Mouse (Mus musculus) heart, embryonic 14.5 days (tissue): ENCODE data around the gene Dlx4. TPM values are rescaled to one million over a fixed set of nuclear protein-coding genes. Genes with fewer than 3 reads are reported as not detected.

Experiments
- ATAC-seq: fragments of 200-750 bp; cut with Nextera tagmentation; 2 replicates; pipeline ENCODE4 v1.8.0; 2017; ENCODE audit warnings: low read depth, moderate TSS enrichment; ENCODE audit not compliant: insufficient number of reproducible peaks, insufficient read depth, low FRiP score
- H3K27ac ChIP-seq, 2 experiments: fragments of 200-500 bp in 1 of 2; fragments of 300-500 bp in 1 of 2; sonication (generic) in 1 of 2; replicated peaks in 1 of 2; 2 replicates each; pipeline ENCODE4 v1.5.1; 2012 to 2014; ENCODE audit warnings: low read depth in 2 of 2, low read length in 2 of 2, control low read depth in 1 of 2, mild to moderate bottlenecking in 1 of 2, mixed read lengths in 1 of 2; ENCODE audit not compliant: control insufficient read depth in 1 of 2, insufficient read depth in 1 of 2
- H3K27me3 ChIP-seq: fragments of 300-500 bp; sonication (generic); 2 replicates; pipeline ENCODE4 v1.6.1; 2014; ENCODE audit warnings: mild to moderate bottlenecking, low read length, control low read depth; ENCODE audit not compliant: control insufficient read depth, insufficient read depth
- H3K36me3 ChIP-seq: fragments of 300-500 bp; sonication (generic); 2 replicates; pipeline ENCODE4 v1.6.1; 2014; ENCODE audit warnings: mild to moderate bottlenecking, control low read depth, low read length, mixed read lengths; ENCODE audit not compliant: control insufficient read depth, insufficient read depth
- H3K4me1 ChIP-seq, 2 experiments: fragments of 200-500 bp in 1 of 2; fragments of 300-500 bp in 1 of 2; sonication (generic) in 1 of 2; 2 replicates each; pipeline ENCODE4 v1.6.1; 2012 to 2014; ENCODE audit warnings: low read length in 2 of 2, control low read depth in 1 of 2, mixed read lengths in 1 of 2; ENCODE audit not compliant: control insufficient read depth in 2 of 2, insufficient read depth in 2 of 2
- H3K4me2 ChIP-seq: fragments of 300-500 bp; sonication (generic); 2 replicates; pipeline ENCODE4 v1.6.1; 2014; ENCODE audit warnings: mild to moderate bottlenecking, low read length
- H3K4me3 ChIP-seq, 2 experiments: fragments of 200-500 bp in 1 of 2; fragments of 300-500 bp in 1 of 2; sonication (generic) in 1 of 2; 2 replicates each; pipeline ENCODE4 v1.5.1; 2012 to 2014; ENCODE audit warnings: low read length in 2 of 2, mild to moderate bottlenecking in 2 of 2, control low read depth in 1 of 2, low read depth in 1 of 2, moderate library complexity in 1 of 2; ENCODE audit not compliant: control insufficient read depth in 1 of 2, insufficient read depth in 1 of 2
- H3K9ac ChIP-seq: fragments of 300-500 bp; sonication (generic); 2 replicates; pipeline ENCODE4 v1.6.1; 2014; ENCODE audit warnings: mild to moderate bottlenecking, low read length
- H3K9me3 ChIP-seq: fragments of 300-500 bp; sonication (generic); 2 replicates; pipeline ENCODE4 v1.6.1; 2016; ENCODE audit warnings: low read length, control low read depth; ENCODE audit not compliant: control insufficient read depth
- WGBS: fragments of 180-500 bp; shearing (Covaris S2); extraction: QIAGEN DNeasy Blood & Tissue Kit; methylation state at CpG from one replicate; pipeline ENCODE4 v1.1.7; 2014; 5-methylcytosine and 5-hydroxymethylcytosine counted together
- polyA plus RNA-seq: library from polyadenylated mRNA; unstranded; fragments of >200 nt; fragmentation: Nextera tagmentation; extraction: Ambion mirVana; gene quantifications from 2 replicates; pipeline ENCODE4 v1.2.1, GENCODE M21; 2014

Dlx4 gene
- not detected in 2 replicates for polyA plus RNA-seq

- Histone ChIP-seq H3K36me3 (no peaks in the 10 kb centered on the region), H3K9me3 (no peaks in the 10 kb centered on the region), H3K9ac (peak within 1 kb of the TSS; percentile 59), H3K4me2 (peak within 1 kb of the TSS; percentile 90), H3K4me1 (peaks cover 6 to 28% of the 10 kb centered on the region in 2 experiments; a peak in 3 of 4 replicates), H3K27ac (no peak within 1 kb of the TSS), H3K27me3 (peaks cover 95% of the 10 kb centered on the region), H3K4me3 (peak within 1 kb of the TSS; percentile 36 to 47)
- WGBS = under 1% methylated on average over 48 of the region's 48 CpGs
- ATAC-seq = no peak
These were observed at the start of gene Dlx4 for GRCm38 (mm10) chr11:95145851-95146403. Gene Dlx4, minus strand, starts transcription at chr11:95146263.

- H3K27me3 ChIP-seq = peaks cover 20% of the 10 kb centered on the region
These were observed 43.8 kb upstream of the Dlx4 start for GRCm38 (mm10) chr11:95189863-95190262.

GRCm38 (mm10) chr11:95186826-95187225 lies 40.8 kb upstream of the Dlx4 start:
- Histone ChIP-seq H3K4me3 (no peak overlapping the region), H3K4me2 (no peak overlapping the region), H3K4me1 (peaks cover 8 to 13% of the 10 kb centered on the region in 2 experiments; a peak in 3 of 4 replicates), H3K9me3 (no peaks in the 10 kb centered on the region), H3K36me3 (no peaks in the 10 kb centered on the region), H3K27ac (no peak overlapping the region), H3K9ac (no peak overlapping the region), H3K27me3 (peaks cover 24% of the 10 kb centered on the region)
- ATAC-seq = no peak
- WGBS = 80% methylated on average over 7 of the region's 7 CpGs

More at GRCm38 (mm10) chr11:95189863-95190262, 43.8 kb upstream of the Dlx4 start:
- H3K36me3 ChIP-seq = no peaks in the 10 kb centered on the region
- no peak overlapping the region for H3K4me2 ChIP-seq
- peaks cover 5 to 9% of the 10 kb centered on the region in 2 experiments; a peak in 3 of 4 replicates for H3K4me1 ChIP-seq
- WGBS = 38% methylated on average over 11 of the region's 11 CpGs
- H3K9me3 ChIP-seq = no peaks in the 10 kb centered on the region
- no peak overlapping the region for H3K27ac ChIP-seq
- H3K9ac ChIP-seq = no peak overlapping the region
- no peak for ATAC-seq
- no peak overlapping the region for H3K4me3 ChIP-seq

DNA sequence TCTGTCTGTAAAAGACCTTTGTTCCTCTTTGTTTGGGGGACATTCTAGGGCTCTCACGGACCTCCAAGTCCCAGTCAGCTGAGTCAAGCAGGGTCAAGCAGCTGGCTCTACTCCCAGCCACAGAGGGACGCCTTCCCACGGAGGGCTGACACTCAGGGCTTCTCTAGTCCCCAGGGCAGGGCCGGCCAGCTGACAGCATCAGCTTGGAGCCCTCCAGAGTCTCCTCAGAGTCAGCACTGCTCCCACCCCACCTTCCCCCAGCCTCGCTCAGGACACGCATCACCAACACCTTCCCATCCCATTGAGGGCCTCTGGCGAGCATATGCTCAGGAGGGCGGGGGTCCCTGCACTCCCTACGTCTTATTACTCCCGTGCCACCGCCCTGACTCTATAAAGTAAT lies 39.6 kb upstream of the Dlx4 start:
- Histone ChIP-seq H3K4me3 (no peak overlapping the region), H3K9ac (no peak overlapping the region), H3K9me3 (no peaks in the 10 kb centered on the region), H3K36me3 (no peaks in the 10 kb centered on the region), H3K27ac (no peak overlapping the region), H3K27me3 (peaks cover 17% of the 10 kb centered on the region), H3K4me2 (no peak overlapping the region), H3K4me1 (peaks cover 8 to 13% of the 10 kb centered on the region in 2 experiments; a peak in 3 of 4 replicates)
- 43% methylated on average over 11 of the region's 11 CpGs for WGBS
- ATAC-seq = no peak

- Histone ChIP-seq H3K4me3 (no peak overlapping the region), H3K9ac (peak overlapping the region; percentile 11; the same call in 1 of the 2 replicates), H3K27me3 (peaks cover 17% of the 10 kb centered on the region), H3K4me2 (no peak overlapping the region), H3K36me3 (no peaks in the 10 kb centered on the region), H3K27ac (no peak overlapping the region), H3K4me1 (peaks cover 8% of the 10 kb centered on the region in 2 experiments; a peak in 3 of 4 replicates), H3K9me3 (no peaks in the 10 kb centered on the region)
- WGBS = 14% methylated on average over 5 of the region's 5 CpGs
- ATAC-seq = no peak
These were observed 38.5 kb upstream of the Dlx4 start for GRCm38 (mm10) chr11:95184561-95184960.

DNA sequence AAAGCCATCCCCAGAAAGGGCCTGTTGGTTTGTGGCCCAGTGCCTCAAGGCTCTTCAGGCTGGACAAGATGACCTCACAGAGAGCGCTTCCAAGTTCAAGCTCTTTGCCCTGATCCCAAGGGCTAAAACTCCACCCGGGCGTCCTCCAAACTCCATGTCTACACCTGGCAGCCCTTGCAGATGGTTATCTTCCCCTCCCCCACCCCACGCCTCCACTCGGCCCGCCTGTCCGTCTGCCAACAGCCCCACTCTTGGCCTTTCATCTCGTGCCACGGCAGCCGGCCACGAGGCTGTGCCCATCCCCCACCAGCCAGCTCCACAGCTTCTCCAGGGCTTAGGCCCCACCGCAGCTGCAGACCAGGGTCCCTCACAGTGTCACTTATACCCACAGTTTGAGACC lies 33.2 kb upstream of the Dlx4 start:
- no peak overlapping the region for H3K27ac ChIP-seq
- H3K4me3 ChIP-seq = no peak overlapping the region
- H3K27me3 ChIP-seq = 0 out of 2 replicates have a peak, but pooled peaks cover 6% of the 10 kb centered on the region
- no peak for ATAC-seq
- WGBS = 47% methylated on average over 12 of the region's 12 CpGs
- no peak overlapping the region for H3K9ac ChIP-seq
- H3K36me3 ChIP-seq = no peaks in the 10 kb centered on the region
- H3K4me1 ChIP-seq = peaks cover 0 to 3% of the 10 kb centered on the region in 2 experiments; a peak in 2 of 4 replicates
- H3K9me3 ChIP-seq = no peaks in the 10 kb centered on the region
- H3K4me2 ChIP-seq = no peak overlapping the region

- Histone ChIP-seq H3K27me3 (peaks cover 3% of the 10 kb centered on the region; the same call in 1 of the 2 replicates), H3K9me3 (no peaks in the 10 kb centered on the region), H3K36me3 (no peaks in the 10 kb centered on the region), H3K4me2 (no peak overlapping the region), H3K9ac (no peak overlapping the region), H3K4me3 (no peak overlapping the region), H3K4me1 (no peaks in the 10 kb centered on the region), H3K27ac (no peak overlapping the region)
- 77% methylated on average over 5 of the region's 5 CpGs for WGBS
- ATAC-seq = no peak
These were observed 19.8 kb upstream of the Dlx4 start for GRCm38 (mm10) chr11:95165857-95166256.

- Histone ChIP-seq H3K36me3 (no peaks in the 10 kb centered on the region), H3K4me2 (no peak overlapping the region), H3K9me3 (no peaks in the 10 kb centered on the region), H3K27ac (no peak overlapping the region), H3K4me1 (no peaks in the 10 kb centered on the region), H3K27me3 (peaks cover 8% of the 10 kb centered on the region), H3K9ac (no peak overlapping the region), H3K4me3 (no peak overlapping the region)
- ATAC-seq = no peak
- WGBS = 66% methylated on average over 4 of the region's 4 CpGs
These were observed 15.6 kb upstream of the Dlx4 start for GRCm38 (mm10) chr11:95161708-95162107.
